Mouse (Mus musculus): ENCODE measurements around the gene Slc34a3. TPM values are rescaled to one million over a fixed set of nuclear protein-coding genes. Genes with fewer than 3 reads are reported as not detected.

Gene Slc34a3
- polyA plus RNA-seq, 1 experiment from 2014 or later: not detected

DNA sequence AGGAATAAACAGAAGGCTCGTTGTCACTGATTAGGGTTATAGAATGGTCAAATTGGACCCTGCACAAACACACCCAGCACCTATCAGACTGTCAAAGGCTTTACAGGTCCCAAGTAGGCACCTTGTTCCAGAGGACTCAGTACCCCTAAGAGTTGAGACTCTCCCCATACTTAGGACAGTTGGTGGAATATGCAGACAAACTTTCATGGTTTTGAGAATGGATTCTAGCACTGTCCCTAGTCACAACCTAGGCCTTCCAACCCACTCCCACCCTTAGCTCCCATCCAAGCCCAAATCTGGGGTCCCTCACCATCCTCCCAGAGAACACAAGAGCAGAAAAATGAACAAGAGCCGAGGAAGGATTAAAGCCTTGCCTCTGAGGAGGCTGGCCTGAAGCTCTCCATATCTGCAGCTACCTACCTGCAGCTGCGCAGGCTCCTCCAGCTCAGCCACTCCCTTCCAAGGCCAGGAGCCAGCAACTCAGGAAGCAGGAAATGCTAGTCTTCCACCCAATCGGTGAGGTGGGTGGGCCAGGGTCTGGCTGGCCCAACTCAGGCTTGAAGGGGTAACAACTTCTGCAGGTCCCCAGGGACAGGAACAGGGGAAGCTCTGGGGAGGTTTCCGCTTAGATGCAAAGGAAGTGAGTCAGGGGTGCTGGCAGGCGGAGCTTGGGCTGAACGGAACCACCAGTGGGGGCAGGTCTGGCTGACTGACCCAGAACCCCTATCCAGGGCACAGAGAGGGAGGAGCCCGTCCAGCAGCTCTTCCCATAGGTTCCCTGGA, 37.8 kb downstream of the Slc34a3 start, which contains the start of gene Tor4a:
Gene Tor4a (minus strand): TSS at position 715 of the 783 bp plus-strand sequence.
- Histone ChIP-seq H3K4me3 (peak within 1 kb of the TSS; percentile 59), H3K27me3 (replicated peaks) (peaks cover 9% of the 10 kb centered on the region), H3K9me3 (replicated peaks) (no peaks in the 10 kb centered on the region), H3K9ac (peak within 1 kb of the TSS; percentile 71), H3K4me2 (peak within 1 kb of the TSS; percentile 85), H3K36me3 (peaks cover 33% of the 10 kb centered on the region), H3K4me1 (peaks cover 55% of the 10 kb centered on the region), H3K27ac (peak within 1 kb of the TSS; percentile 84)
- ATAC-seq: peak; percentile 66
- 2% methylated on average over 8 of the region's 8 CpGs for WGBS (ENCODE audit: insufficient replicate concordance)

DNA sequence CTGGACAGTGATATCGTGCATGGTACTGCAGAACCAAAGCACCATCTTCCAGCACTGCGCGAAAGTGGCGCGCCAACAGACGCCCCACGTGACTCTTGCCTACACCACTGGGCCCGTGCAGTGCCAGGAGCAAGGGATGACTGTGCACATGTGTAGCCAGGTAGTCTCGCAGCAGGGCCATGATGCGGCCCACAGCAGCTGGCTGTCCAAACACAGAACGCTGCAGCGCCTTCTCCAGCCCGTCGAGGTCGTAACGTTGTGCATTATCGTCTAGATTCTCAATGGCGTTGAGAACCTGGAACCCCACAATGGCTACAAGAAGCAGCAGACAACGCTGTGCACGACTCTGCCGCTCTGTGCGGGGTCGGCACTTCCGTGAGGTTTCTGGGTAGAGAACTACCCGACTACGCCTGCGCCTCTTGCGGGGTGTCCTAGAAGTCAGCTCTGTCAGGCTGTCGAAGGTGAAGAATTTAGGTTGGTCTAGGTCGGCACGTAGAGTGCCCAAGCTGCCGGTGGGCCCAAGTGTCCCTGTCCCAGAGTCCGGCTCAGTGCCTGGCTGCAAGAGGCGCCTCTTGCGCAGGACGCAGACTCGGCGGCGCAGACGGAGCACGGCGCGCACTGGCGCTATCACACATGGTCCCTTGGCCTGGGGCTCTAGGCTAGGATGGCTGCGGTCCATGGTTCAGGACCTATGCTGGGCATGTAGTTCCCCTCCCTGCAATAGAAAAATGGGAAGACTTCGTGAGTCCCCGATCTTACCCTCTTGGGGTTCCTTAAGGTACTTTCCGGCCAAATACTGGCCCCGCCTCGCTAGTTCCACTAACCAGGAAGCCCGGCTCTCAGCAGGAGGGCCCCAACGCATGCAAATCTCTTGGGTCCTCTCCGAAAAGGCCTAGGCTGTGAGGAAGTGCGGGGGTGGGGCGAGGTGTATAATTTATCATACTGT, 38.7 kb downstream of the Slc34a3 start:
- Histone ChIP-seq H3K9ac (peak overlapping the region; percentile 71), H3K9me3 (replicated peaks) (no peaks in the 10 kb centered on the region), H3K4me2 (peak overlapping the region; percentile 85), H3K27ac (peak overlapping the region; percentile 84), H3K36me3 (peaks cover 24% of the 10 kb centered on the region), H3K4me3 (peak overlapping the region; percentile 59), H3K4me1 (peaks cover 55% of the 10 kb centered on the region), H3K27me3 (replicated peaks) (peaks cover 9% of the 10 kb centered on the region)
- 5% methylated on average over 55 of the region's 55 CpGs for WGBS (ENCODE audit: insufficient replicate concordance)
- ATAC-seq: peak; percentile 62

DNA sequence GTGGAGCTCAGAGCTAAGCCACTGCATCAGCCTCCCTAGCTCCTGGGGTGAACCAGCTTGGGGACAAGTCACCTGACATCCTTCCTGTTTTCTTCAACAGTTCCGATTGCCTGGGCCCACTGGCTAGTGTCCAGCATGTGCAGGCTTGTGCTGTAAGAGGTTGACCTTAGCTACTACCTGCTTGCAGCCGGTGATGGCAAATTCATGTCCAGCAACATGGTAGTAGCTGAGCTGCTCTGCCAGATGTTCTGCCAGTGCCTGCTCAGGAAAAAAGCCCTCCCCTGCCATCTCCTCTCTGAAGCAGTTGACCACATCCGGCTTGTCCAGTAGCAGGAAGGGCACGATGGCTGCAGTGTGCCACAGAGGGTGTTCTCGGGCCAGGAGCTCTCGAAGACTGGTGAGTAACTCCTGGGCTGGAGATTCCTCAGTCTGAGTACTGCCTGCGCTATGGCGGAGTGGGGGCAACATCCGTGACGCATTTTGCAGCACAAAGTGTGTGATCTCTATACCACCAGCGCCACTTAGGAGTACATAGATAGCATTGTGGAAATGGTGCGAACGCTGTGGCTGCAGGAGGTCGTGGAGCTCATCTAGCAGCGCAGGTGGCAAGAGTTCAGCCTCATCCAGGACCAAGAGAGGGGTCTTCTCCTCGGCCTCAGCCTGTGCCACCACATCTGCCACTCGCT, 39.5 kb downstream of the Slc34a3 start:
- no peak for ATAC-seq
- Histone ChIP-seq H3K27me3 (replicated peaks) (peaks cover 9% of the 10 kb centered on the region), H3K36me3 (peaks cover 16% of the 10 kb centered on the region), H3K4me2 (peak overlapping the region; percentile 85), H3K27ac (peak overlapping the region; percentile 84), H3K4me1 (peaks cover 55% of the 10 kb centered on the region), H3K4me3 (peak overlapping the region; percentile 59), H3K9ac (peak overlapping the region; percentile 71), H3K9me3 (replicated peaks) (no peaks in the 10 kb centered on the region)
- WGBS (ENCODE audit: insufficient replicate concordance): 38% methylated on average over 17 of the region's 17 CpGs

GRCm38 (mm10) chr2:25194006-25194405, 40.2 kb downstream of the Slc34a3 start:
- 38% methylated on average over 5 of the region's 5 CpGs for WGBS (ENCODE audit: insufficient replicate concordance)
- ATAC-seq: no peak
- Histone ChIP-seq H3K9ac (peak overlapping the region; percentile 71; the same call in 1 of the 2 replicates), H3K27ac (peak overlapping the region; percentile 84), H3K36me3 (peaks cover 9% of the 10 kb centered on the region), H3K4me1 (peaks cover 55% of the 10 kb centered on the region), H3K9me3 (replicated peaks) (no peaks in the 10 kb centered on the region), H3K4me3 (0 out of 2 replicates have a peak overlapping the region, but pooled peaks have one; percentile 59), H3K27me3 (replicated peaks) (peaks cover 9% of the 10 kb centered on the region), H3K4me2 (peak overlapping the region; percentile 85)

GRCm38 (mm10) chr2:25193330-25193770, 40.8 kb downstream of the Slc34a3 start:
- H3K4me2 ChIP-seq: peak overlapping the region; percentile 85
- H3K9me3 ChIP-seq (replicated peaks): no peaks in the 10 kb centered on the region
- peak overlapping the region; percentile 59; the same call in 1 of the 2 replicates for H3K4me3 ChIP-seq
- no peak overlapping the region for H3K9ac ChIP-seq
- H3K27me3 ChIP-seq (replicated peaks): peaks cover 9% of the 10 kb centered on the region
- peaks cover 3% of the 10 kb centered on the region for H3K36me3 ChIP-seq
- 2% methylated on average over 6 of the region's 6 CpGs for WGBS (ENCODE audit: insufficient replicate concordance)
- H3K27ac ChIP-seq: peak overlapping the region; percentile 84; the same call in 1 of the 2 replicates
- peak; percentile 40 for ATAC-seq
- H3K4me1 ChIP-seq: peaks cover 55% of the 10 kb centered on the region

- Histone ChIP-seq H3K4me2 (no peak overlapping the region), H3K9ac (no peak overlapping the region), H3K27me3 (replicated peaks) (peaks cover 51% of the 10 kb centered on the region), H3K4me1 (peaks cover 20% of the 10 kb centered on the region), H3K36me3 (no peaks in the 10 kb centered on the region), H3K27ac (no peak overlapping the region), H3K9me3 (replicated peaks) (no peaks in the 10 kb centered on the region), H3K4me3 (no peak overlapping the region)
- no peak for ATAC-seq
- 73% methylated on average over 6 of the region's 6 CpGs for WGBS (ENCODE audit: insufficient replicate concordance)
Observed at GRCm38 (mm10) chr2:25187841-25188240, 46.3 kb downstream of the Slc34a3 start.

DNA sequence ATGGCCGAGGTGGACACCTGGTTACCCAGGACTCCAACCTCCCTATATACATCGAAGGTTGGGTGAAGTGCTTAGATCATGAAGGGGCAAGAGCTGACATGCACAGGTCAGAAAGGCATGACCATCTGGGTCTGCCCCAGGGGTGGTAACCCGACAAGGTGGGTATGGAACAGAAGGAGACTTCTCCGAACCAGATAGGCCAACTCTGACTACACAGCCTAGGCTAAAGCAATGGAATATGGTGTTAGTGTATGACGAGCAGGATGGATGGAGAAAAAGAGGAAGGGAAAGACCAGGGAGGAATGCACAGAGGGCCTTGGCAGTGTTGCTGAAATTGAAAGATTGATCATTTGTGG, 47.6 kb downstream of the Slc34a3 start:
- Histone ChIP-seq H3K4me3 (peak overlapping the region; percentile 53), H3K9ac (no peak overlapping the region), H3K9me3 (replicated peaks) (no peaks in the 10 kb centered on the region), H3K27me3 (replicated peaks) (peaks cover 62% of the 10 kb centered on the region), H3K27ac (no peak overlapping the region), H3K4me2 (peak overlapping the region; percentile 82), H3K4me1 (peaks cover 32% of the 10 kb centered on the region), H3K36me3 (no peaks in the 10 kb centered on the region)
- 37% methylated on average over 5 of the region's 5 CpGs for WGBS (ENCODE audit: insufficient replicate concordance)
- no peak for ATAC-seq

DNA sequence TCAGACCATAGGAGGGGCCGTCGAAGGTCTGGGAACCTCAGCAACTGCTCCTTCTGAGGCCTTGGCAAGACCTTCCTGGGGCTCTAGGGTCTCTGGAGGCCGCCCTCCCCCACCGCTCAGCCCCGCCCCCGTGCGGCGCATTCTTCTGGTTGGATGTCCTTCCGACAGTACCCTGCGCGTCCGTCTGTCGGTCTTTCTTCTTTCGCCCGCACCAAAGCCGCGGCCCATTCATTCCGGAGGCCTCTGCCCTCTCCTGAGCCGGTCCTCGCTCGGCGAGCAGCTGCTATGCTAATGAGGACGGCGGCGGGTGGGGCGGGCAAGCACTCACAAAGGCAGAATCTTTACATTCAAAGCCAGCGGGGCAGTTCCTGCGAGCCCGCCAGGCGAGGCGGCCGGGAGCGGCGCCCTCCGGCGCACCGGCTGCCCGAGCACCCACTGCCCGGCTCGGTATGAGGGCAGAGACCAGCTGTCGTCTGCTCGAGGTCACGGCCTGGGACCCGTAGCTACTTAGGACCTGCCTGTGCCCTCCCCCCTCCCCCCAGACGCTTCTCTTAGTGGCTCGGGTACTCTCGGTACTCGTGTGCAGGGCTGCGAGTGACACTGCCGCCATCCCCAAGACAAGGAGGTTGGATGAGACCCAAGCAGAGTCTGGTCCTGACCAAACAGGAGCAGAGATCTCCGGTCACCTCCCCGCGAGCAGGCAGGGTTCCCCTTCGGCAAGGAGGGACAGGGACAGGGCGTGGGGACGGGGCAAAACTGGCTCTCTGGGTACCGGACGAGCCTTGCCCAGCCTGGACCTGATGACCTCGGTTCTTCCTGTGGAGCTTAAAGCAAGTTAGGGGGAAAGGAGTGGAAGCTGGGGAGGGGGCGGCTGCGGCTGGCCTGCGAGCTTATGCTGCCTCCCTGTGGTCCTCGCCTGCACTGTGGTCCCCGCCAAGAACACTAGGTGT, 48.3 kb downstream of the Slc34a3 start:
- H3K27me3 ChIP-seq (replicated peaks): peaks cover 69% of the 10 kb centered on the region
- H3K4me3 ChIP-seq: peak overlapping the region; percentile 53
- no peaks in the 10 kb centered on the region for H3K36me3 ChIP-seq
- H3K9me3 ChIP-seq (replicated peaks): no peaks in the 10 kb centered on the region
- WGBS (ENCODE audit: insufficient replicate concordance): 2% methylated on average over 64 of the region's 64 CpGs
- H3K9ac ChIP-seq: peak overlapping the region; percentile 61
- ATAC-seq: peak; percentile 31
- H3K4me2 ChIP-seq: peak overlapping the region; percentile 82
- peaks cover 38% of the 10 kb centered on the region for H3K4me1 ChIP-seq
- H3K27ac ChIP-seq: 0 out of 2 replicates have a peak overlapping the region, but pooled peaks have one; percentile 32

- peaks cover 83% of the 10 kb centered on the region for H3K27me3 ChIP-seq (replicated peaks)
- ATAC-seq: no peak
- H3K9me3 ChIP-seq (replicated peaks): no peaks in the 10 kb centered on the region
- H3K36me3 ChIP-seq: no peaks in the 10 kb centered on the region
- H3K27ac ChIP-seq: no peak overlapping the region
- 86% methylated on average over 7 of the region's 7 CpGs for WGBS (ENCODE audit: insufficient replicate concordance)
- H3K4me2 ChIP-seq: no peak overlapping the region
- peaks cover 52% of the 10 kb centered on the region for H3K4me1 ChIP-seq
- no peak overlapping the region for H3K4me3 ChIP-seq
- no peak overlapping the region for H3K9ac ChIP-seq
Observed at GRCm38 (mm10) chr2:25184496-25184895, 49.7 kb downstream of the Slc34a3 start.

- Histone ChIP-seq H3K9me3 (replicated peaks) (no peaks in the 10 kb centered on the region), H3K4me2 (no peak overlapping the region), H3K4me1 (peaks cover 60% of the 10 kb centered on the region), H3K27ac (no peak overlapping the region), H3K9ac (no peak overlapping the region), H3K36me3 (no peaks in the 10 kb centered on the region), H3K4me3 (no peak overlapping the region), H3K27me3 (replicated peaks) (peaks cover 93% of the 10 kb centered on the region)
- 71% methylated on average over 2 of the region's 2 CpGs for WGBS (ENCODE audit: insufficient replicate concordance)
- ATAC-seq: no peak
Observed at GRCm38 (mm10) chr2:25183336-25183735, 50.8 kb downstream of the Slc34a3 start.

Data from liver, embryonic 12.5 days (tissue).